Mouse (Mus musculus) thymus, adult 2 months (tissue): ENCODE measurements around the gene Tvp23b. TPM values are rescaled to one million over a fixed set of nuclear protein-coding genes. Genes with fewer than 3 reads are reported as not detected.
A peak's percentile ranks its signal among the peaks of the same experiment; 100 is the strongest.

Experiments used
- DNase-seq: peaks from one replicate; pipeline ENCODE4 v3.0.0; 2021
- H3K27ac ChIP-seq: fragments of 200-500 bp; 2 replicates; pipeline ENCODE4 v1.5.1; 2012; ENCODE audit warnings: low read length, control low read depth; ENCODE audit not compliant: control insufficient read depth, insufficient read depth
- H3K27me3 ChIP-seq: fragments of 200-500 bp; 2 replicates; pipeline ENCODE4 v1.6.1; 2012; ENCODE audit warnings: mild to moderate bottlenecking, low read length, moderate library complexity, mixed read lengths; ENCODE audit not compliant: control insufficient read depth, insufficient read depth
- H3K36me3 ChIP-seq: fragments of 200-500 bp; 2 replicates; pipeline ENCODE4 v1.6.1; 2012; ENCODE audit warnings: mild to moderate bottlenecking, low read length, moderate library complexity; ENCODE audit not compliant: control insufficient read depth, insufficient read depth
- H3K4me1 ChIP-seq: fragments of 200-500 bp; replicated peaks from 2 replicates; pipeline ENCODE4 v1.6.1; 2012; ENCODE audit warnings: low read length; ENCODE audit not compliant: control insufficient read depth, insufficient read depth
- H3K4me3 ChIP-seq: fragments of 200-500 bp; 2 replicates; pipeline ENCODE4 v1.5.1; 2012; ENCODE audit warnings: mild to moderate bottlenecking, low read length, control low read depth, moderate library complexity; ENCODE audit not compliant: control insufficient read depth, insufficient read depth
- CTCF ChIP-seq: fragments of 200-500 bp; IDR thresholded peaks from 2 replicates; pipeline ENCODE4 v1.5.1; 2012; ENCODE audit warnings: mild to moderate bottlenecking, control low read depth, low read length, moderate library complexity, borderline replicate concordance; ENCODE audit not compliant: control insufficient read depth, poor library complexity, insufficient read depth; ENCODE audit errors: extremely low read depth
- POLR2A ChIP-seq: fragments of 200-500 bp; IDR thresholded peaks from 2 replicates; pipeline ENCODE4 v1.6.1; 2012; ENCODE audit warnings: mild to moderate bottlenecking, low read length, control low read depth, moderate library complexity; ENCODE audit not compliant: control insufficient read depth, poor library complexity, insufficient read depth; ENCODE audit errors: extremely low read depth
- WGBS: fragments of 180-500 bp; shearing (Covaris S2); methylation state at CpG from one replicate; pipeline ENCODE4 v1.1.7; 2018; 5-methylcytosine and 5-hydroxymethylcytosine counted together
- polyA plus RNA-seq: library from polyadenylated mRNA; depleted of rRNA; stranded (reverse); fragments of >200 nt; gene quantifications from 2 replicates; pipeline ENCODE4 v1.2.3, GENCODE M21; 2012; rRNA removed

Tvp23b gene
- polyA plus RNA-seq, result 8.3 and 13.4 TPM in 2 replicates

- under 1% methylated on average over 55 of the region's 55 CpGs for WGBS
- peak; percentile 99 for DNase-seq
- Histone ChIP-seq H3K27me3 (no peaks in the 10 kb centered on the region), H3K27ac (peak within 1 kb of the TSS; percentile 47), H3K36me3 (no peaks in the 10 kb centered on the region), H3K4me3 (peak within 1 kb of the TSS; percentile 73), H3K4me1 (no peaks in the 10 kb centered on the region)
- TF ChIP-seq CTCF (no peak; the same call in 1 of the 2 replicates), POLR2A (peak; percentile 93)
These were observed at the start of gene Tvp23b for GRCm38 (mm10) chr11:62879220-62880048. TSS of gene Tvp23b (plus strand) at chr11:62879455.

DNA sequence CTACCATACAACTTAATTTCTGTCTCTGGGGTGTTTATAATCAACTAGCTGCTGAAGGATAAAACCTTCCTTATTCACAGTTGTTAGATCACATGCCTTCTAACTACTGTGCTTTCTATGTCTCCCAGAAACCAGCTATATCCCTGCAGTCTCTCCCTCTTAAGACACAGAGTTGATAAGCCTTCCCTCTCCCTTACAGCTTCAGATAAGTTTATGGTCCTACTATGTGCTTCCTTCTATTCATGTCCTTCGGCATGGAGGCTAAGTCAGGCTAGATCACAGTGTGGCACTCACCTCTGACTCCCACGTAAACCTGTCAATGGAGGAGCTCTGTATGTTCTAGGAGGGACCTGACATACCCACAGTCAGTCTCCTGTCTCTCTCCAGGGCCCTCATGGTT lies 48.9 kb upstream of the Tvp23b start:
- no peak for DNase-seq
- TF ChIP-seq CTCF, result no peak
- TF ChIP-seq POLR2A, result no peak
- WGBS, result 97% methylated on average over 2 of the region's 2 CpGs
- Histone ChIP-seq H3K4me3 (no peak overlapping the region), H3K27ac (no peak overlapping the region), H3K36me3 (no peaks in the 10 kb centered on the region), H3K4me1 (no peaks in the 10 kb centered on the region), H3K27me3 (no peaks in the 10 kb centered on the region)

GRCm38 (mm10) chr11:62831906-62832305 lies 47.3 kb upstream of the Tvp23b start:
- DNase-seq, result no peak
- H3K27ac ChIP-seq, result no peak overlapping the region
- no peaks in the 10 kb centered on the region for H3K4me1 ChIP-seq
- no peaks in the 10 kb centered on the region for H3K27me3 ChIP-seq
- TF ChIP-seq CTCF, result no peak
- H3K36me3 ChIP-seq, result no peaks in the 10 kb centered on the region
- no peak overlapping the region for H3K4me3 ChIP-seq

DNA sequence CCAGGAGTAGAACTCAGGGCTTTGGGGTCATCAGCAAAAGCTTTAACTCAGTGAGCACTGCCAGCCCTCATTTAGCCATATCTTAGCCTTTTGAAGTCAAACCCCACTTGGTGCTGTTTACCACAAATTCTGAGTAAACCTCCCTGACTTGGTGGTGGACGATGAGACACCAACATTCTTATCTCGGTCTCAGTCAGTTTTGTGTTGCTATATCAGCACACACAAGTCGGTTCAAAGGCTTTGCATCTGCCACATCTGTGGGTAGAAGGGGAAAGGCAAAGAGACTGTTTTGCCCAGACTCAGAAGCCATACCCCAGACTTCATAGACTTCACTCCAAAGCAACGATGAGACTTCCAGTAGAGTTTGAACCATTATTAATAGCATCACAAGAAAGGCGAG lies 34.7 kb upstream of the Tvp23b start:
- Histone ChIP-seq H3K36me3 (no peaks in the 10 kb centered on the region), H3K4me3 (no peak overlapping the region), H3K27ac (no peak overlapping the region), H3K4me1 (peaks cover 17% of the 10 kb centered on the region), H3K27me3 (no peaks in the 10 kb centered on the region)
- DNase-seq, result peak; percentile 4
- 18% methylated on average over 5 of the region's 5 CpGs for WGBS
- TF ChIP-seq CTCF (no peak), POLR2A (no peak)

- no peak for DNase-seq
- WGBS, result 85% methylated on average over 3 of the region's 3 CpGs
- H3K36me3 ChIP-seq, result no peaks in the 10 kb centered on the region
- H3K4me1 ChIP-seq, result peaks cover 17% of the 10 kb centered on the region
- no peak for TF ChIP-seq POLR2A
- no peak for TF ChIP-seq CTCF
- no peaks in the 10 kb centered on the region for H3K27me3 ChIP-seq
- no peak overlapping the region for H3K27ac ChIP-seq
- H3K4me3 ChIP-seq, result no peak overlapping the region
These were observed 33.5 kb upstream of the Tvp23b start for GRCm38 (mm10) chr11:62845730-62846129.

- peak within 1 kb of the TSS; percentile 72 for H3K27ac ChIP-seq
- no peak for TF ChIP-seq POLR2A
- no peak for TF ChIP-seq CTCF
- no peaks in the 10 kb centered on the region for H3K27me3 ChIP-seq
- H3K36me3 ChIP-seq, result no peaks in the 10 kb centered on the region
- 31% methylated on average over 12 of the region's 12 CpGs for WGBS
- DNase-seq, result peak; percentile 41
- peak within 1 kb of the TSS; percentile 44 for H3K4me3 ChIP-seq
- peaks cover 17% of the 10 kb centered on the region for H3K4me1 ChIP-seq
These were observed 32.1 kb upstream of the Tvp23b start, which contains the start of gene Fbxw10 for GRCm38 (mm10) chr11:62846961-62847654. TSS of gene Fbxw10 (plus strand) at chr11:62847069.
